Mouse (Mus musculus) intestine, embryonic 14.5 days (tissue): ENCODE results near the gene Pibf1. TPM values are rescaled to one million over a fixed set of nuclear protein-coding genes. Genes with fewer than 3 reads are reported as not detected.
A peak's percentile ranks its signal among the peaks of the same experiment; 100 is the strongest.

ENCODE experiments used
- ATAC-seq: fragments of 200-750 bp; cut with Nextera tagmentation; replicated peaks from 2 replicates; pipeline ENCODE4 v1.8.0; 2017; ENCODE audit warnings: low read depth, moderate number of reproducible peaks, moderate TSS enrichment, moderate library complexity; ENCODE audit not compliant: low FRiP score, low TSS enrichment
- DNase-seq: peaks from one replicate; pipeline ENCODE4 v3.0.0-alpha.2; 2018; ENCODE audit warnings: low spot score
- H3K27ac ChIP-seq: fragments of 300-500 bp; sonication (generic); 2 replicates; pipeline ENCODE4 v1.5.1; 2014; ENCODE audit warnings: low read depth, mild to moderate bottlenecking, control low read depth
- H3K27me3 ChIP-seq: fragments of 300-500 bp; sonication (generic); replicated peaks from 2 replicates; pipeline ENCODE4 v1.6.1; 2014; ENCODE audit warnings: low read length, control low read depth; ENCODE audit not compliant: control insufficient read depth, insufficient read depth
- H3K36me3 ChIP-seq: fragments of 300-500 bp; sonication (generic); 2 replicates; pipeline ENCODE4 v1.6.1; 2014; ENCODE audit warnings: low read length, control low read depth; ENCODE audit not compliant: control insufficient read depth, insufficient read depth
- H3K4me1 ChIP-seq: fragments of 300-500 bp; sonication (generic); replicated peaks from 2 replicates; pipeline ENCODE4 v1.6.1; 2014; ENCODE audit warnings: low read length, control low read depth, mixed read lengths; ENCODE audit not compliant: control insufficient read depth, insufficient read depth
- H3K4me2 ChIP-seq: fragments of 300-500 bp; sonication (generic); 2 replicates; pipeline ENCODE4 v1.6.1; 2014; ENCODE audit warnings: low read length
- H3K4me3 ChIP-seq: fragments of 300-500 bp; sonication (generic); 2 replicates; pipeline ENCODE4 v1.5.1; 2014; ENCODE audit warnings: low read depth, low read length, control low read depth, mixed read lengths
- H3K9ac ChIP-seq: fragments of 300-500 bp; sonication (generic); 2 replicates; pipeline ENCODE4 v1.6.1; 2014; ENCODE audit warnings: mild to moderate bottlenecking, low read length
- H3K9me3 ChIP-seq: fragments of 300-500 bp; sonication (generic); 2 replicates; pipeline ENCODE4 v1.6.1; 2016; ENCODE audit warnings: low read length, control low read depth; ENCODE audit not compliant: control insufficient read depth
- WGBS: fragments of 180-500 bp; shearing (Covaris S2); extraction: QIAGEN DNeasy Blood & Tissue Kit; methylation state at CpG from one replicate; pipeline ENCODE4 v1.1.7; 2014; 5-methylcytosine and 5-hydroxymethylcytosine counted together
- polyA plus RNA-seq: library from polyadenylated mRNA; unstranded; fragments of >200 nt; fragmentation: Nextera tagmentation; extraction: Ambion mirVana; gene quantifications from 2 replicates; pipeline ENCODE4 v1.2.1, GENCODE M21; 2014

Pibf1 gene
- polyA plus RNA-seq, 1 experiment from 2014 or later = 17.7 TPM

DNA sequence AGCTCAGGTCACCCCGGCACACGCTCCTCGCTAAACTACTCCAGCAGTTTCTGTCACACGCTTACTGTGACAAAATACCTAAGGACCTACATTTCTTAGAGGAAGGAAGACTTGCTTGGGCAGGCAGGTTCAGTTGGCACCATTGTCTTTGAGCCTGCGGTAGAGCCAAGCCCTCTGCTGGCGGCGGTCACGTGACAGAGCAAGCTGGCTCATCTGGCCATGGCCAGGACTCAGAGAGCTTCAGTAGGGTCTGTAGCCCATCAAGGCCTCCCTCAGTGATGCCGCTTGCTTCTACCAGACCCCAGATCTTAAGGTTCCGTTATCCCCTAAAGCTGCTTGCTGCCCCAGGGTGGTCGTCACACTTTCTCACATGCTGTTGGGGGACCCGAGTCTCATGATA is 162.8 kb downstream of the Pibf1 start:
- H3K4me1 ChIP-seq = no peaks in the 10 kb centered on the region
- H3K4me3 ChIP-seq = no peak overlapping the region
- H3K27me3 ChIP-seq = no peaks in the 10 kb centered on the region
- H3K9ac ChIP-seq = no peak overlapping the region
- WGBS = 95% methylated on average over 12 of the region's 12 CpGs
- H3K4me2 ChIP-seq = no peak overlapping the region
- no peak for DNase-seq
- ATAC-seq = no peak
- H3K36me3 ChIP-seq = no peaks in the 10 kb centered on the region
- H3K9me3 ChIP-seq = no peaks in the 10 kb centered on the region
- no peak overlapping the region for H3K27ac ChIP-seq

DNA sequence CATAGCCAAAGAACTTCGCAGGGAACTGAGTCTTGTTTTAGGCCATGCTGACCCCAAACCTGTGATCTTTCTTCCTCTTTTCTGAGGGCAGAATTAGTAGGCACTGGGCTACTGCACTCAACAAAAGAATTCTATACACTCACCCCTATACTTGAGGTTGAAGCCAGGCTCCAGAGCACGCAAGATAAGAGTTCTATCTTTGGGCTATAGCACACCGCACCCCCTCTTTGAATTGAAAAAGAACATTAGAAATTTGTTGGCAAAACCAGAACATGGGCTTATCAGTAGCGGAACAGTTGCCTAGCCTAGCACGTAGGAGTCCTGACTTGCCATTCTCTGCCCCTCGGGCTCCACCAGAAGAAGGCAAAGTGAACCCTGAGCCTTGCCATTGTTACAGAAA is 164.6 kb downstream of the Pibf1 start:
- 93% methylated on average over 6 of the region's 6 CpGs for WGBS
- Histone ChIP-seq H3K27me3 (no peaks in the 10 kb centered on the region), H3K9ac (no peak overlapping the region), H3K4me2 (no peak overlapping the region), H3K27ac (no peak overlapping the region), H3K4me3 (no peak overlapping the region), H3K4me1 (no peaks in the 10 kb centered on the region), H3K36me3 (no peaks in the 10 kb centered on the region), H3K9me3 (no peaks in the 10 kb centered on the region)
- ATAC-seq (no peak), DNase-seq (no peak)

DNA sequence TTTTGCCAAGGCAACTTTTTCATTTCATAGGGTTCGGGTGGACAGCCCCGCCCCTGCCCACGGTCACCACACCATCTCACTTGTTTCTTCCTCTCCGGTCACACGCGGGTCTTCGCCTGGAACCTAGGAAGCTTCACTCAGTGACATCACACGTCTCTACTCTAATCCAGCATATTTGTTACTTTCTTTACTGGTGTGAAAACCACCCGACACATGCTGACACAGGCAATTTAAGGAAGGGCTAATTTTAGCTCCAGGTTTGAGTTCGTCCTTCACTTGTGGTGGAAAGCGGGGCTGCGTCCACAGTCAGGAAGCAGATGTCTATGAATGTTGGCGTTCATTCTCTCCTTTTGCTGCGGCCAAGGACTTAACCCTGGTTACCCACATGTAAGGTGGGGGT is 166.6 kb downstream of the Pibf1 start:
- 92% methylated on average over 14 of the region's 14 CpGs for WGBS
- no peaks in the 10 kb centered on the region for H3K9me3 ChIP-seq
- H3K4me2 ChIP-seq = no peak overlapping the region
- no peaks in the 10 kb centered on the region for H3K27me3 ChIP-seq
- H3K4me3 ChIP-seq = no peak overlapping the region
- H3K4me1 ChIP-seq = no peaks in the 10 kb centered on the region
- ATAC-seq (no peak), DNase-seq (no peak)
- no peak overlapping the region for H3K9ac ChIP-seq
- H3K36me3 ChIP-seq = no peaks in the 10 kb centered on the region
- H3K27ac ChIP-seq = no peak overlapping the region

DNA sequence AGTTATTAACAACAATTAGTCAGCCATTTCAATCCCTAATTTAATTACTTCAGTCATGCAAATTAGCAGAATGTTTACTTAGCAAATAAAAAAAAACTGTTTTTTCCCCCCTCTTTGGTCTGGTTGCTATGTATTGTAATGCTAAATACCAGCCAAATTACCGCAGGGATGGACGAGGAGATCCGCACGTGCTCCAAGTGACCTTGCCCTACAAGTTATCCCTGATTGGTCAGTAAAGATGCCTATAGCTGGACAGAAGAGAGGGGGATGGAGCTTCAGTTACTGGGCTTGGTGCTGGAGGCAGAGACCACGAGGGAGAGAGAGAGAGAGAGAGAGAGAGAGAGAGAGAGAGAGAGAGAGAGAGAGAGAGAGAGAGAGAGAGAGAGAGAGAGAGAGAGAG is 167.5 kb downstream of the Pibf1 start:
- no peak overlapping the region for H3K9ac ChIP-seq
- H3K36me3 ChIP-seq = no peaks in the 10 kb centered on the region
- H3K4me2 ChIP-seq = no peak overlapping the region
- ATAC-seq (no peak), DNase-seq (no peak)
- H3K4me3 ChIP-seq = no peak overlapping the region
- no peak overlapping the region for H3K27ac ChIP-seq
- no peaks in the 10 kb centered on the region for H3K4me1 ChIP-seq
- no peaks in the 10 kb centered on the region for H3K27me3 ChIP-seq
- H3K9me3 ChIP-seq = no peaks in the 10 kb centered on the region
- WGBS = 73% methylated on average over 5 of the region's 5 CpGs

DNA sequence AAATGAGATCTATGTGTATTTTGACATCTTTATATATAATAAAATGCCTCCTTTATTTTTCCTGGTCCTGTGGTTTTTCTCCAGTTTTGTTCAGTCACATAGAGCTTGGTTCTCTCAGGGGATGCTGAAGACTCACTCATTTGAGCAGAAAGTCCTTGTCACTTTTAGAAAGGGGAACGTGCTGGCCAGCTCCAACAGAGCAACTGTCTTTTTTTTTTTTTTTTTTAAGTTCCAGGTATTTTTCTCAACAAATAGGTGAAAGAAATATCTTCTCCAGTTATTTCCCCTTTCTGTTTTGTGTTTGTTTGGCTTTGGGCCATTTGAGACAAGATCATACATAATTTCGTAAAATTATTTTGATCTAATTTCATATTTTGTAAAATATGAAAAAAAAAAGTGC is 174.8 kb downstream of the Pibf1 start:
- Histone ChIP-seq H3K36me3 (no peaks in the 10 kb centered on the region), H3K4me2 (no peak overlapping the region), H3K4me3 (no peak overlapping the region), H3K27me3 (no peaks in the 10 kb centered on the region), H3K9me3 (no peaks in the 10 kb centered on the region), H3K4me1 (no peaks in the 10 kb centered on the region), H3K9ac (no peak overlapping the region), H3K27ac (no peak overlapping the region)
- WGBS = 73% methylated on average over 2 of the region's 2 CpGs
- ATAC-seq (no peak), DNase-seq (no peak)

DNA sequence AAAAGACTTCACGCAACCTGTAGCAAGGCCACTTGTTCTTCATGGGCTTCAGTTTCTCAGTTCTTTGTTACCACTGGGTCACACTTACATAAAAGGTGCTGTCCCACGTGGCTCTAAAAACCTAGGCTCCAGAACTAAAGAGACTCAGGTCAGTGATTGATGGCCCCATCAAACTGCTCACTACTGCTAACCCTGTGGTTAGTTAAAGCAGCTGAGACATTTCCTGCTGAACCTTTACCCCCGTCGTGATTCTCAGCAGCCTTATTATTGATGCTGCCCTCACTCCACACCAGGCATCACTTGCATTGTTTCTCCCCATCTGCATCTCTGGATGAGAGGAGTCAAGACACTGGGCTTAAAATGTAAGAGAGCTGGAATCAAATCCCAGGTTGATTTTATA is 176.6 kb downstream of the Pibf1 start:
- Histone ChIP-seq H3K9ac (no peak overlapping the region), H3K36me3 (no peaks in the 10 kb centered on the region), H3K9me3 (no peaks in the 10 kb centered on the region), H3K27ac (no peak overlapping the region), H3K4me1 (no peaks in the 10 kb centered on the region), H3K4me3 (no peak overlapping the region), H3K4me2 (no peak overlapping the region), H3K27me3 (no peaks in the 10 kb centered on the region)
- 29% methylated on average over 4 of the region's 4 CpGs for WGBS
- no peak for ATAC-seq
- no peak for DNase-seq

DNA sequence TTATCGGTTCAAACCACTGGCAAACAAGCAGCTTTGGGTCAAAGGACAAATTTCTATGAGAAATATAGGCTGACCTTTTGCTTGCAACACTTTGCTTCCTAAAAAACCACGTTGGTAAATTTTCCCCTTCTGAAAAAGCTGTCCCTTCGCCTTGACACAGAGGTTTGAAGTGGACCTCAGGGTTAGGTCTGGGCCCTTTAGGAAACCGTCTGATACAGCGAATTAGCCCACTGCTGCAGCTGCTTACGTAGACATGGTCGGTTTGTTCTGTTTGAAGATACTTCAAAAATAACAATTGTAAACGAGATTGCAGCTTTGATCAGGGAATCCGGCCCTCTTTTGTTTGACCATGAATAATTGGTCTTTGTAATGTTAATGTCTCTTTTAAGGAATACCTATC is 179.1 kb downstream of the Pibf1 start:
- H3K9ac ChIP-seq = no peak overlapping the region
- DNase-seq = no peak
- 35% methylated on average over 9 of the region's 9 CpGs for WGBS

DNA sequence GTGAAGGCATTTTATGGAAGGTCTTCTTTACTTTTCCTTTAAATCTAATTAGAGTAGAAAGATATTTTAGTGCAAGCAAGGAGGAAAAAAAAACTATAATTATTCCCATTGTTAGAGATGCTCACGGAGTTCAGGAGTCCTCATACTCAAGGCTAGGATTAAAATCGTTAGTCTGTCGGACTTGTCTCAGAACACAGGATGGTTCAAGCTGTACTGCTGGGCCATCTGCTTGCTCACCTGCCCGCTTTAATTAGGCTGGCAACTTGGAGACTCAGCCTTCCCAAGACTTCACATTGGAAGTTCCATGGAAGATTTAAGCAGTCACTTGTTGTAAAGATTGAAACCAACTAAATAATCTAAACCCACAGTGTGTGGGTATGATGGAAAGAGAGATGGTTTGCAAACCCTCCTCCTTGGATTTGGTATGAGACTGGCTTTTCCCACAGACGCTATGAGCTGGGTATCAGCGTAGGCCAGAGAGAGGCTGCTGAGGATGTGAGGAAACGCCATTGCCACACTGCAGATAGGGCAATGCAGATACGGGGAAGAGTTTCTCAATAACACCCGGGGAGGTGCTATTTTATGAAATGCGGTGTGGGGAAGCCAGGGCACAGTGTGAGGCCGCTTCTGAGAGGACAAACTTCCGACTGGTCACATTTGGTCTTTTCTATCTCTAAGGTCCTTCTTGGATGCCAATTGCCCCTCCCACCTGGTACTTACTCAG is 179.7 kb downstream of the Pibf1 start:
- Histone ChIP-seq H3K4me2 (no peak overlapping the region), H3K9ac (no peak overlapping the region), H3K9me3 (no peaks in the 10 kb centered on the region), H3K36me3 (no peaks in the 10 kb centered on the region), H3K4me1 (no peaks in the 10 kb centered on the region), H3K27me3 (no peaks in the 10 kb centered on the region), H3K4me3 (no peak overlapping the region), H3K27ac (no peak overlapping the region)
- ATAC-seq = no peak
- WGBS = 45% methylated on average over 12 of the region's 12 CpGs
- no peak for DNase-seq

More for the DNA sequence above, 179.1 kb downstream of the Pibf1 start:
- Histone ChIP-seq H3K4me2 (no peak overlapping the region), H3K27ac (no peak overlapping the region), H3K4me1 (no peaks in the 10 kb centered on the region), H3K27me3 (no peaks in the 10 kb centered on the region), H3K36me3 (no peaks in the 10 kb centered on the region), H3K9me3 (no peaks in the 10 kb centered on the region), H3K4me3 (no peak overlapping the region)
- no peak for ATAC-seq

DNA sequence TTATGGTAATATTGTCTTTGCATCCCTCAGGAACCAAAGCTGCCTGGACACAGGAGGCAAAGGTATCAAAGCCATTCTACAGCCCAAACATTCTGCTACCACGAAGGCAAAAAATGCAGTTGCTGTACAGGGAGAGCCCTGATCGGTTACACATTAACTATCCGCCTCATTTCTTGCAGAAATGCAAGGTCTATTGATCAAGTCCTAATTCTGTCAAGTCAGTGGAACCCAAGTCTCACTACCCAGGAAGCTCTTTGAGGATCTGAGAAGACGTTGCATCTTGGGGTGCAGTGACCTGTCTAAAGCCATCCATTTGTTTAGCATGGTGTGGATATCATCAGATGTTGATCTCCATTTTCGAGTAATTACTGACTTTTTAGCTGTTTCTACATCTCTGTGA is 181.2 kb downstream of the Pibf1 start:
- no peak overlapping the region for H3K4me3 ChIP-seq
- H3K4me2 ChIP-seq = no peak overlapping the region
- no peaks in the 10 kb centered on the region for H3K4me1 ChIP-seq
- no peak overlapping the region for H3K9ac ChIP-seq
- H3K9me3 ChIP-seq = no peaks in the 10 kb centered on the region
- no peaks in the 10 kb centered on the region for H3K27me3 ChIP-seq
- H3K36me3 ChIP-seq = no peaks in the 10 kb centered on the region
- DNase-seq (peak; percentile 54), ATAC-seq (peak; percentile 21; the same call in 1 of the 2 replicates)
- peak overlapping the region; percentile 55; the same call in 1 of the 2 replicates for H3K27ac ChIP-seq
- WGBS = 69% methylated on average over 5 of the region's 5 CpGs
